Mouse (Mus musculus) G1E (cell line): ENCODE data around the gene Zc3h14.

Source experiments
- CTCF ChIP-seq: IDR thresholded peaks from 2 replicates; pipeline ENCODE4 v1.5.1; 2012; ENCODE audit warnings: low read depth, low read length, inconsistent platforms, mixed read lengths
- GATA1 ChIP-seq: IDR thresholded peaks from 2 replicates; pipeline ENCODE4 v1.6.1; 2012; ENCODE audit warnings: borderline replicate concordance, low read length, inconsistent platforms, mixed read lengths
- GATA2 ChIP-seq: IDR thresholded peaks from 2 replicates; pipeline ENCODE4 v1.6.1; 2012; ENCODE audit warnings: low read depth, low read length, inconsistent platforms, borderline replicate concordance
- POLR2AphosphoS5 ChIP-seq: IDR thresholded peaks from 2 replicates; pipeline ENCODE4 v1.6.1; 2012; ENCODE audit warnings: low read depth, low read length, inconsistent platforms; ENCODE audit not compliant: insufficient replicate concordance
- TAL1 ChIP-seq: conservative IDR thresholded peaks from 2 replicates; pipeline ENCODE4 v1.6.1; 2012; ENCODE audit warnings: low read depth, low read length, inconsistent platforms, mixed read lengths

GRCm38 (mm10) chr12:98736951-98737800 lies 9.6 kb upstream of the Zc3h14 start, which contains the start of gene Ptpn21:
- TF ChIP-seq GATA1 = no peak
- no peak for TF ChIP-seq POLR2AphosphoS5
- TF ChIP-seq CTCF = no peak
- no peak for TF ChIP-seq TAL1
- no peak for TF ChIP-seq GATA2
